Mouse (Mus musculus): Measurements from ENCODE around the gene Dars.
"Not testable (repeated sequence)": the region's sequence is repeated elsewhere in the genome, so short reads cannot be mapped to it uniquely, and the experiment has no call there.

The Dars gene

DNA sequence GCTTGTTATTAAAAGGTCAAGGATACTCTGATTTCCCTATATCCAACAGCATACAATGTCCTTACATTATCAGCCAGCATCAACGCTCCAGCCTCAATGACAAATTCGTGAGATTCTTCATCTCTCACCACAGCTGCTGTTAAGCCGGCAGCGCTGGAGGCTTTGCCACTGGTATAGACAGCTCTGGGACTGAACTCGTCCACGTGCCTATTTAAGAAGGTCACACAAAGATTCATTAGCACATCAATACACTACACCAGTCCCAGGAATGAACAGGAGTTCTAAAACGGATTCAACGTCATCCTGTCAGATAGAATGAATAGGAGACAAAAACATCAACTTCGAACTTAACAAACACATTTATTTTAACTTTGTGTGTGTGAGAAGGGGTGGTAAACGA, 72.9 kb downstream of the Dars start:
- no peak for DNase-seq (ENCODE audit: low spot score in 2 of 2)

DNA sequence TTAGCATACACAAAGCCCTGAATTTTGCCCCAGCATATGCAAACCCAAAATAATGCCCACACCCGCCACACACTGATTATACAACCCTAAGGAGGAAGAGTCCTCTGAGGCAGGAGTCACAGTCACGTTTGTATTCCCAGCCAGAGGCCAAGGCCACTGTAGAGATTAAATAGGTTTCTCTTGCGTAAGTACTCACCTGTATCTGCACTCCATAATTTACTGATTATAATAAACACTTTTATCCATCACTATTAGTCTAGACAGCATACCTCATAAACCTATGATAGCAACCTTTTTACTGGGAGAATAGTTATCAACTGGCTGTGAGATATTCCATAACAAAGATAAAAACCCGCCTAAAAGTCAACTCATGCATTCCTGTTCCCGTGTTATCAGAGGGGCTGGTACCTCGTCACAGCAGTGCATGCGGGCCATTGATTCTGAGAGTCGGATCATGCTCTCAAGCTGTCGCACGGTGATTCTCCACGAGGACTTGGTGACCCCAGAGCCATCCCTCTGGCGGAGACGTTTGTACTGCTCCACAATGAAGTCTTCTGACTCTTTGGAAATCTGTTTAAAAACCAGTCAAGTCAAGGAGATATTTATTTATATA, 79.4 kb downstream of the Dars start:
- DNase-seq (ENCODE audit: low spot score in 2 of 2), result no peak

DNA sequence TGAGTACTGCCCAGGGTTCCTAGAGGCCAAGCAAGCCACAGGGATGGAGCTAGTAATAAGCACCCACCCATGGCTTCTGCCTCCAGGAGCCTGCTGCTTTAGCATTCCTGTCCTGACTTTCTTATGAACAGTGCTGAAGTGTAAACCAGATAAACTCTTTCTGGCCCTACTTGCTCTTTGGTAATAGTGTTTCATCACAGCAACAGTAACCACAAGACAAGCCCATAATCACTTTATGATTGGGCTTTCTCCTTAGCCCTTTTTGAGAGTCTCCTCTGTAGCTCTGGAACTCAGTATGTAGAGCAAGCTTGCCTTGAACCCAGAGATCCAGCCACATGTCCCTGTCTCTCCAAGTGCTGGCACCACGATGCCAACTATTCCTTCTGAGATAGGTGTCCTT, 86.9 kb downstream of the Dars start:
- DNase-seq (ENCODE audit: low spot score in 2 of 2), result no peak

DNA sequence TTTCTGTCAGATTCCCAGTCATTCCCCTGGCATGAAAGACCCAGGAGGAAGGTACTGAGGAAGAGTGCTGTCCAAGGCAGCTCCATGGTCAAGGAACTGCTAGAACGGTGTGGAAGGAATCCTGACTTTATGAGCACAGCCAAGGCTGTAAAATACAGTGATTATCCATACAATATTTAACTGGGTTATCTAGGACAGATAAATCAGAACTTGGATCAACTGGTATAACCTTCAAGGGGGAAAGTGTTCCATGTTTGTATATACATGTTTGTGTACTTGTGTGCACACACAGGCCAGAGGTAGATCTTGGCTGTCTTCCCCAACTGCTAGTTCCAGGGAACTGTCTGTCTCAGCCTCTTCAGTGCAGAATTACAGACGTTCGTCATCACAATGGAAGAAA, 89.0 kb downstream of the Dars start, which contains the start of gene Lct:
Gene Lct (minus strand): TSS at position 101 of the 400 bp plus-strand sequence.
- no peak for DNase-seq (ENCODE audit: low spot score in 2 of 2)

DNA sequence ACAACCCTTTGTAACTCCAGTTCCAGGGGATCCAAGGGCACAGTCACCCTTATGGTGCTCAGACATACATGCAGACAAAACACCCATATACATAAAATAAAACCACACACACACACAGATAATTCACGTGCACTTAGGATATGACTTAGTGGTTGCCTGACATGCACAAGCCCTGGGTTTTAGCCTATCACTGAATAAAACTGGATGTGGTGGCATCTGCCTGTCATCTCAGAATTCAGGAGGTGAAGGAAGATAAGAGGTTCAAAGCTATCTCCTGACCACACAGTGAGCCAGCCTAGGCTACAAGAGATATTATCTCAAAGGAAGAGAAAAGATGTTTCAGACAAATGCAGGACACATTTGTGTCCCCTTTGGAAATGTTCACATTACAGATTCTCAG, 90.0 kb downstream of the Dars start:
- no peak for DNase-seq (ENCODE audit: low spot score in 2 of 2)

DNA sequence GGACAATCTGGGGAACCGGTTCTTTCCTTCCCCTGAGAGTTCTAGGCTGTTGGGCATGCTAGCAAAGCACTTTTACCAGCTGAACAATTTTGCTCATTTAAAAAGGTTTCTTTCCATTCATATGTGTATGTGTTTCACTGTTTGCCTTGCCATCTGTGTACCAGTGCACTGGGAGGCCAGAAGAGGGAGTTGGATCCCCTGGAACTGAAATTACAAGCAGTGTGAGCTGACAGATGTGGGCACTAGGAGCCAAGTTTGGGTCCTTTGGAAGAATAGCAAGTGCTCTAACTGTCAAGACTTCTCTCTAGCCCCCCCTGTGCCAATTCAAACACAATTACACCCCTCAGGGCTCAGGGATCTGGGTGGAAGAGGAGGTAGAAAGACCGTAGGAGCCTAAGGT, 92.4 kb downstream of the Dars start:
- no peak for DNase-seq (ENCODE audit: low spot score in 2 of 2)

DNA sequence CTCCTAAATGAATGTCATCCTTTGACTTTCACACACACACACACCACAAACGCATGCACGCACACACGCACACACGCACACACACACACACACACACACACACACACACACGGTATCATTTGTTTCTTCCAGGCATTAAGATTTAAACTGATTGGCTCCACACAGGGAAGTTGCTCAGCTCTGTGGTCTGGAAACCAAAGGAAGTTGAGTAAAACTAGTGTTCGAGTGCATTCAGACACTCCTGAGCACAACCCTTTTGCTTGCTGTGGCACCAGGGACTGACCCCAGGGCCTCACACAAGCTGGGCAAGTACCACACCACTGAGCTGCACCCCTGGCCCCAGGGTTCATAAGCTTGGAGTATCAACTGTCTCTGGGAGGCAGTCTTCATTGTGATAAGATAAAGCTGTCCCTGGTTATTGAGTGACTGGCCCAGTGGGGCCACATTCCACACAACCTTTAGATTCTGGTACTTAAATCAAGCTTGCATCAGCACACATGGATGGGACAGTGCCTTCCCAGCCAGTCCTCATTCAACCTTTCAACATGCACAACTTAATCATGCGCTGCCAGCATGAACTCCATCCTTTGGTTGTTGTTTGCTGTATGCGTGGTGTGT, 94.0 kb downstream of the Dars start:
- no peak for DNase-seq (ENCODE audit: low spot score in 2 of 2)

DNA sequence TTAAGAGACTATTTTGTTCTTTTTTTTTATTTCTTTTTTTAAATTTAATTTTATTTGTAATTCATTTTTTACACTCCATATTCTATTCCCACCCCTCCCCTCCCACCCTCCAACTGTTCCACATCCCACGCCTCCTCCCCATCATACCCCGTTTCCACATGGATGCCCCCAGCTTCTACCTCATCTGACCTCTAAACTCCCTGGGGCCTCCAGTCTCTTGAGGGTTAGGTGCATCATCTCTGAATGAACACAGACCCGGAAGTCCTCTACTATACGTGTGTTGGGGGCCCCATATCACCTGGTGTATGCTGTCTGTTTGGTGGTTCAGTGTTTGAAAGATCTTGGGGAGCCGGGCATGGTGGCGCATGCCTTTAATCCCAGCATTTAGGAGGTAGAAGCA, 97.9 kb downstream of the Dars start:
- DNase-seq (ENCODE audit: low spot score in 2 of 2), result not testable (repeated sequence)

DNA sequence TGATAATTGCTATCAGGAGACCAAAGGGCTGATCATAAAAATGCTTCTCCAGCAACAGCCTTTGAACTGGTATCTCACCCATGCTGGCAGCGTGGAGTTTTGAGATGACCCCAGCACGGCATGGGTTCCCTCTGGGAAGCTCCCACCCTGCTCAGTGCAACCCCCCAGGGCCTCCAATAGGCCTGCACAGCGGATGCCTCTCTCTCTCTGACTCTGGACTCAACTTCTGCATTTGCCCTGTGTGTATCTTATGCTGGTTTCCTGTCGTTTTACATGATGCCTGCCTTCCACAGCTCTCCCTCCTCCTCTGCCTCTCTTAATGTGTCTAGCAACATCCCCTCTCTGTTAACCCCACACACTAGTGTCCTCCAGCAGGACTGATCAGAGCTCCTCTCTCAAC, 102.5 kb downstream of the Dars start:
- no peak for DNase-seq (ENCODE audit: low spot score in 2 of 2)

Data from urinary bladder, adult 18-20 months (tissue).